Mouse (Mus musculus) frontal cortex, postnatal 10 days (tissue): ENCODE measurements around the gene Tstd1.
A peak's percentile ranks its signal among the peaks of the same experiment; 100 is the strongest.

Experiments
- DNase-seq, 2 experiments: peaks; one replicate each; pipeline ENCODE4 v3.0.0; 2022; ENCODE audit warnings: low spot score in 2 of 2, mixed read lengths in 1 of 2

The Tstd1 gene

GRCm38 (mm10) chr1:171418660-171419059 lies at the start of gene Tstd1:
TSS of gene Tstd1 (plus strand) at chr1:171418872.
- DNase-seq, result no peak

- DNase-seq, result no peak
Observed at GRCm38 (mm10) chr1:171369845-171370556, 48.7 kb upstream of the Tstd1 start, which contains the start of gene Nectin4. TSS of gene Nectin4 (plus strand) at chr1:171370099.

GRCm38 (mm10) chr1:171372880-171373279 lies 45.8 kb upstream of the Tstd1 start:
- no peak for DNase-seq

GRCm38 (mm10) chr1:171373946-171374345 lies 44.7 kb upstream of the Tstd1 start:
- DNase-seq, result no peak

- DNase-seq, result no peak
Observed at GRCm38 (mm10) chr1:171375646-171376097, 43.0 kb upstream of the Tstd1 start.

GRCm38 (mm10) chr1:171378298-171378697 lies 40.4 kb upstream of the Tstd1 start:
- DNase-seq, result no peak

GRCm38 (mm10) chr1:171379935-171380599 lies 38.6 kb upstream of the Tstd1 start:
- DNase-seq, result peak; percentile 68 to 72

GRCm38 (mm10) chr1:171382096-171382620 lies 36.5 kb upstream of the Tstd1 start:
- no peak for DNase-seq

GRCm38 (mm10) chr1:171384361-171384760 lies 34.3 kb upstream of the Tstd1 start:
- DNase-seq, result no peak

- no peak for DNase-seq
Observed at GRCm38 (mm10) chr1:171385171-171385570, 33.5 kb upstream of the Tstd1 start.

- DNase-seq, result no peak
Observed at GRCm38 (mm10) chr1:171387099-171387498, 31.6 kb upstream of the Tstd1 start.

GRCm38 (mm10) chr1:171388376-171389102 lies 30.1 kb upstream of the Tstd1 start, which contains the start of gene Arhgap30:
TSS of gene Arhgap30 (plus strand) at chr1:171388954.
- peak; percentile 28 to 52 for DNase-seq

- DNase-seq, result no peak
Observed at GRCm38 (mm10) chr1:171390101-171390500, 28.6 kb upstream of the Tstd1 start.

- no peak for DNase-seq
Observed at GRCm38 (mm10) chr1:171401821-171402220, 16.9 kb upstream of the Tstd1 start.

- no peak for DNase-seq
Observed at GRCm38 (mm10) chr1:171402991-171403390, 15.7 kb upstream of the Tstd1 start.

GRCm38 (mm10) chr1:171407263-171407662 lies 11.4 kb upstream of the Tstd1 start:
- DNase-seq, result no peak

- no peak for DNase-seq
Observed at GRCm38 (mm10) chr1:171410231-171410630, 8.4 kb upstream of the Tstd1 start.

- peak; percentile 90 to 94 for DNase-seq
Observed at GRCm38 (mm10) chr1:171410947-171411484, 7.7 kb upstream of the Tstd1 start, which contains the start of gene Usf1. TSS of gene Usf1 (plus strand) at chr1:171411313.

GRCm38 (mm10) chr1:171411492-171411941 lies 7.2 kb upstream of the Tstd1 start:
- no peak for DNase-seq

- peak in 1 of 2 experiments; percentile 31 for DNase-seq
Observed at GRCm38 (mm10) chr1:171412001-171412441, 6.7 kb upstream of the Tstd1 start.

- DNase-seq, result no peak
Observed at GRCm38 (mm10) chr1:171412446-171412845, 6.2 kb upstream of the Tstd1 start.
